Mouse (Mus musculus): ENCODE data around the gene Lrrc25.

Lrrc25 gene

DNA sequence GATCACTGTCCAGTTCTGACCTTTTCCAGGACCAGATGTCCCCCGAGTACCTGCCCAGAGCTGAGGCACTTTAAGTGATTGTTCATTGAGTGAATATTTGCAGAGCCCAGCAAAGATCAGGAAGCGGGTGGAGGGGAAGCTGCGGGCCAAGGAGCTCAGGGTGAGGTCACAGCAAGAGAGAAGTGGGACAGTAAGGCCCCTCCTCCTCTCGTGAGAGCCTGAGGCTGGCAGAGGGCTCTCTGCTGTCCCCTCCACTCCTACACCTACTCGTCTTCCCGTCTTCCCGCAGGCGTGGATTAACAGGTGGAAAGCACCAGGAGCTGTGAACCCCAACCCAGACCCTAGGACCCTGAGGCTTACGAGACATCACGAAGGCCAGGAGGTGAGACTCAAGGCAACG lies 690 bp downstream of the Lrrc25 start:
- peak in 1 of 2 experiments; percentile 71 for DNase-seq (ENCODE audit: low spot score in 2 of 2)

DNA sequence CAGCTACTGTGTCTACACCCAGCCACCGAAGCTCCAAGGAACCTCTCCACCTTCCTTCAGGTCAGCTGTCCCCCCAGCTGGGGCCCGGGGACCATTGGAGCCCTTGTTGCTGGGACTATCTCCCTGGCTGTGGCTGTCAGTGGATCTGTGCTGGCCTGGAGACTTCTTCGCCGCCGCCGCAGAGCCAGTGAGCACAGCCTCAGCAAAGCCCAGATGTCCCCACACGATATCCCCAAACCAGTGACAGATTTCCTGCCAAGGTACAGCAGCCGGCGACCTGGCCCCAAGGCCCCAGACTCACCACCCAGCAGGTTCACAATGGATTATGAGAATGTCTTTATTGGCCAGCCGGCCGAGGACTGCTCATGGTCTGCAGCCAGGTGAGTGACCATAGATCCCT lies 2.0 kb downstream of the Lrrc25 start:
- peak in 1 of 2 experiments; percentile 70 for DNase-seq (ENCODE audit: low spot score in 2 of 2)

DNA sequence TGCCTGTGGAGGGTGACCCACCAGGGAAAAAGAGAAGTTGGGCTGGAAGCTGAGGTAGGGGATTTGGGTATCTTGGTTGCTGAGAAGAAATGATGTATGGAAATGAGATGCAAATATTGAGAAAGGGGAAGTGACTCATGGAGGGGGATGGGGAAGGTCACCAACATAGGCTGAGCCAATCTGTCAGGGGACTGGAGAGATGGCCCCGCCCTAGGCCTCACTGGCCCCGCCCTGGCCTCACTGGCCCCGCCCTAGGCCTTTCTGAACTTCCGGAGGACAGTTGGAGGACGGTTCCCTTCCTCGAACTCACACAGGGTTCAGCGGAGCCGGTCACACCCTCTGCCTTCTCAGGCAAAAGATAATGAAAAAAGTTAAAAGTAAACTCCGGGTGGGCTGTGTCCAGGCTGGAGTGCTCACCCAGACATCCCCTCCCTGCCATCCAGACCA lies 3.0 kb downstream of the Lrrc25 start:
- DNase-seq (ENCODE audit: low spot score in 2 of 2): peak; percentile 90

DNA sequence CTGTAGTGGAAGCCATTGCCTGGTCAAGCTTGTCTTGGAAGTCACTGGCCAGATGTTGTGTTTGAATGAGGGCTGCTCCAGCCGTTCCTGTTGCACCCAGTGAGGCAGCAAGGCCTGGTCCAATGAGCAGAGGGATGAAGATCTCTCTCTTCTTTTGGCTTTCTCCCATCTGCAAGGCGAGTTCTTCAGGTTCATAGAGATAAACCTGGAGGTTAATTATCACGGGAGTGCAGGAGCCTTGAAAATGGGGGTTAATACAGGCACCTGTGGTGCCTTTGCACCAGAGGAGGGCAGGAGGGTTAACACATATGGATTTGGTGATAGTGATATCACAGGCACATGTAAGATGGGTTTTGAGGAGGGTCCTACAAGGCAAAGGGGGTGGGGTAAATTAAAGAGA lies 6.3 kb downstream of the Lrrc25 start:
- DNase-seq (ENCODE audit: low spot score in 2 of 2): no peak

- peak; percentile 63 to 79 for DNase-seq (ENCODE audit: low spot score in 2 of 2)
These were observed 9.1 kb downstream of the Lrrc25 start for GRCm38 (mm10) chr8:70625104-70625503.

DNA sequence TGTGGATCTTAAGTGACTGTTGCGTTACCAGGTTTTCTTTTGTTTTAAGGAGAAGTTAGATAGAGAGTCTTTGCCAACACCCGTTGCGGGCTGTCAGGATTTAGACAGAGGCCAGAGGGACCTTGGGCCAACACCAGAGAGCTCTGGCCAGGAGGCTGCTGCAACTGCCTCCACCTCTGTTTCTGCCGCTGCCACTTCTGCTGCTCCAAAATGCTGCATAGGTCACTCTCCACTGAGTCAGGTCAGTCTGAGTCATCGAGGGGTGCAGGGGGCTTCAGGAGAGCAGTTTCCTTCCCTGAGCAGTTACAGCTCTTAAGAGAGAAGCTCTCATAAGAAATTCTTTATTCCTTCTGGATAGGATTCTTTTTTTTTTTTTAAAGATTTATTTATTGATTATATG lies 11.1 kb downstream of the Lrrc25 start:
- no peak for DNase-seq (ENCODE audit: low spot score in 2 of 2)

- DNase-seq (ENCODE audit: low spot score in 2 of 2): no peak
These were observed 13.1 kb downstream of the Lrrc25 start for GRCm38 (mm10) chr8:70628986-70629490.

- peak; percentile 87 to 97 for DNase-seq (ENCODE audit: low spot score in 2 of 2)
These were observed 13.9 kb downstream of the Lrrc25 start for GRCm38 (mm10) chr8:70629574-70630531.

DNA sequence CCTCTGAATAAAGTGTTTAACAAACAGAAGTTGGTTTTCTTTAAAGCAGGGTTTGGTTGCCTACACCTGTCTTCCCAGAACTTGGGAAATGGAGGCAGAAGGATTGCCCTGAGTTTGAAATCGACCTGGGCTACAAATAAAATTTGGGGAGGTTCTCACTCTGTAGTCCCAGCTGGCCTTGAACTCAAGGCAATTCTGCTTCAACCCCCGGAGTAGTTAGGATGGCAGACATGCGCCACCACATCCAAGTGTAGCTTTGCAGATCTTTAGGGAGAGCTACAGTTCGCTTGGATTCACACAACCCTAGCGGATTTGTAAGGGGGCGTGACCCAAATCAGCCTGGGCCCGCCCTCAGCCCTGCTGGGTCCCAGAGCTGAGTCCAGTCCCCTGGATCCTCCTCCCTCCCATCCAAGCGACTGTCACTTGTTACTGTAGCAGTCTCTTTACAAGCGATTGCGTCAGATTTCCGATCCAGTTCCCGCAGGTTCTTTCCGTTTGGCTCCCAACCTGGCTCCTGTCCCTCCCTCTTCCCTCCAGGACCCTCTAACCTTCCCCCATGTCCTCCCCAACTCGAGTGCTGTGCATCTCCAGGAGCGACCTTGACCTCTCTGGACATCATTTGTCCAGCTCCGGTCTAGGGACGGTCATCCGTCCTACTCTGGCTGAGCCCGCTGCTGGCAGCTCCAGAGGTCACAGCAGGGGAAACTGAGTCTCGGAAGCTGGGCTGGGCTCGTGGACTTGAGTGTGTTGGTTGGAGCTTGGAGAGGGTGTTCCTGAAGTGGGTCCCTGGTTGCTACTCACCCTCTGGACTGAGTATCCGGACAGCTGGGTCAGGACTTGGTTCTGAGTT lies 14.8 kb downstream of the Lrrc25 start:
- no peak for DNase-seq (ENCODE audit: low spot score in 2 of 2)

- no peak for DNase-seq (ENCODE audit: low spot score in 2 of 2)
These were observed 15.5 kb downstream of the Lrrc25 start for GRCm38 (mm10) chr8:70631436-70631835.

DNA sequence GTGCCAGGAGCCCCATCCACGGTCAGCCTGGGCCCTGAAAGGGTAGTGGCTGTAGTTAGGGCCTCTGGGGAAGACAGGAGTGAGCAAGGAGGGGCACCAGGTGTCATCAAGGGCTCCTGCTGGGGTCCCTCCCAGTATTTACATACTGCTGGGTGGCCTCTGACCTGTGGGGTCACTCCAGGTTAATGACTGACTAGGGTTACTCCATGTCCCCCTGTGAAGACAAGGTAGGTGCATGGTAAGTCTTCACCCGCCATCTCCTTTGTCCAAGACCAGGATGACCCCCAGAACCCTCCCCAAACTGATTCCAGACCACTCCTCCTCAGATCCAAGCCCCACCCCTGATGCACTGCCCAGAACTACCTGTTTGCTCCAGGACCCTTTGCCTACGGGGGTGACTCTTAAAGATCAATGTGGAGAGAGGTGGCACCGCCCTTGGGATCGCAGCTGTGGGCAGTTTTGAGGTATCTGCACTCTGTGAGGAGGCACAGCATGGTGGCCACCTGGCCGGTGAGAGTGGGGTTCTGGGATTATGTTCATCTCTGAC lies 16.5 kb downstream of the Lrrc25 start, which contains the start of gene Gdf15:
Gene Gdf15, minus strand, starts transcription at position 111 of the 547 bp plus-strand sequence.
- DNase-seq (ENCODE audit: low spot score in 2 of 2): no peak

GRCm38 (mm10) chr8:70634066-70634465 lies 18.1 kb downstream of the Lrrc25 start:
- DNase-seq (ENCODE audit: low spot score in 2 of 2): no peak

- peak in 1 of 2 experiments; percentile 35 for DNase-seq (ENCODE audit: low spot score in 2 of 2)
These were observed 19.6 kb downstream of the Lrrc25 start for GRCm38 (mm10) chr8:70635527-70635926.

GRCm38 (mm10) chr8:70636838-70637237 lies 20.9 kb downstream of the Lrrc25 start:
- no peak for DNase-seq (ENCODE audit: low spot score in 2 of 2)

GRCm38 (mm10) chr8:70638752-70639151 lies 22.8 kb downstream of the Lrrc25 start:
- no peak for DNase-seq (ENCODE audit: low spot score in 2 of 2)

DNA sequence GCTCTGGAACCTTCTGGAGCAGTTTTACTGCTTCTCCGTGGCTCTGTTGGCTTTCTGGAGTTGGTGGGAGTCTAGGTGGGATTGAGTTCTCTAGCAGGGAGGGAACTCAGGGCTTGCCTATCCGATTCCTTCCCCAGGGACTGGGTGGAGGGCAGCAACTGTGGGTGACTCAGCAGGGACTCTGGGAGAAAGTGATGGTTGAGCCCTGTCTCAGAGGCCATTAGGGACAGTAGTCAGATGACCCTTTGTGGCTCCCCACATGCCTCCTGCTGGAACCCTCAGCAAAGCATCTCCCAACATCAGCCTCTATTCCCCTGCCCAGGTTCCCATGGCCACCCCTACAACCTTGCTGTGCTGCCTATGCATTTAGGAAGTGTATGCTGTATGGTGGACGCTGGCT lies 27.1 kb downstream of the Lrrc25 start:
- no peak for DNase-seq (ENCODE audit: low spot score in 2 of 2)

- peak; percentile 54 to 80 for DNase-seq (ENCODE audit: low spot score in 2 of 2)
These were observed 28.1 kb downstream of the Lrrc25 start for GRCm38 (mm10) chr8:70644065-70644464.

GRCm38 (mm10) chr8:70645501-70646224 lies 29.7 kb downstream of the Lrrc25 start:
- no peak for DNase-seq (ENCODE audit: low spot score in 2 of 2)

- DNase-seq (ENCODE audit: low spot score in 2 of 2): no peak
These were observed 30.4 kb downstream of the Lrrc25 start for GRCm38 (mm10) chr8:70646369-70646768.

DNA sequence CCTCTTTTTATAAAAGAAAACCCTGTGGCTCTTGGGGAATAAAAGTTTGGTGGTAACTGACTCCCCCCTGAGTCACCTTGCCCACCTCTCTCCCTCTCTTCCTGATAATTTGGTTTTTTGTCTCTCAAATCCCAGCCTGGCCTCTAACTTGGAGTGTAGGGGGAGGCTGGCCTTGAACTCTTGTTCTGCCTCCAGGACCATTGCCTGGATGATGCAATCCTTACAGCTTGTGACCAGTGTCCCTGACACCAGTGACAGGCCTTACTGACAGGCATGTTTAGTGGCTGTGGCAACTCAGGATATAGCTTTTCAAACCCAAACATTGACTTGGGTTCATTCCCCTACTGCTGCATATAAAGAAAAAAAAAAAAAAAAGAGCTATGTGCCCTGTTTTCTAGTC lies 30.8 kb downstream of the Lrrc25 start:
- DNase-seq (ENCODE audit: low spot score in 2 of 2): no peak

All from spleen, postnatal 4 days (tissue).